Mouse (Mus musculus) ovary, adult 18-20 months (tissue): ENCODE data around the gene Apex2.

Experiments
- DNase-seq: peaks from one replicate; pipeline ENCODE4 v3.0.0; 2022; ENCODE audit warnings: low spot score, mixed read lengths

Apex2 gene

DNA sequence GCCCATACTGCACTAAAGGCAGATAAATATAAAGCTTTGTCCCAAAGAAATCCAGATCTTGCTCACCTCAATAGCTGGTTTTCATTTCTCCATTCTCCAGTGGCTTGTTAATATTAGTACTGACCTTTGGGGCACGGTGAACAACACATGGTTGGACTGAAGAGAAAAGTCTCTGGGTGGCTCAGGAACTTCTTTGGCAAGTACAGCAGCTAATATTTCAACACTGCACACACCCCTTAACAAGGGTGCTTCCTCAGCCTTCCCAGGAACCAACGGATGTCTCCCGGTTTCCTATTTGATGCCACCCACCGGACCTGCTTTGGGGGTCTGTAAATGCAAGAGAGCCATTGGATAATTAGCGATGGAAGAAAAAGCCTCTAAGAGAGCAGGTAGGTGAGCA is at the start of gene Apex2:
Apex2 (minus strand) TSS at position 173 of the 400 bp plus-strand sequence.
- DNase-seq: no peak

DNA sequence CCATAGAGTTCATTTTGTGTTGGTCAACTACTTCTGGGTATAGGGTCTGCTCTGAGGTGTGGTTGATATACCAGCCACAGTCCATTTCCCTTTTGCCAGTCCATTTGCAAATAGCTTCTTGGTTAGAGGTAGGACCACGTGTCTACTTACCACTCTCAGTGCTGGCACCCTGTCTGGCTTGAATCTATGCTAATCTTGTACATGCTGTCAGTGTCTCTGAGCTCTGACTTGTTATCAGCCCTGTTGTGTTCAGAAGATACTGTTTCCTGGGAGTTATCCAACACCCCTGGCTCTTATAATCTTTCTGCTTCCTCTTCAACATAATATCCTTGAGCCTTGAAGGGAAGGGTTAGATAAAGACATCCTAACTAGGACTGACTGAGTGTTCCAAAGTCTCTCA is 46.8 kb upstream of the Apex2 start:
- no peak for DNase-seq

GRCm38 (mm10) chrX:150598882-150599281 is 9.2 kb upstream of the Apex2 start:
- DNase-seq: no peak

GRCm38 (mm10) chrX:150595016-150595760 is 5.5 kb upstream of the Apex2 start:
- no peak for DNase-seq

DNA sequence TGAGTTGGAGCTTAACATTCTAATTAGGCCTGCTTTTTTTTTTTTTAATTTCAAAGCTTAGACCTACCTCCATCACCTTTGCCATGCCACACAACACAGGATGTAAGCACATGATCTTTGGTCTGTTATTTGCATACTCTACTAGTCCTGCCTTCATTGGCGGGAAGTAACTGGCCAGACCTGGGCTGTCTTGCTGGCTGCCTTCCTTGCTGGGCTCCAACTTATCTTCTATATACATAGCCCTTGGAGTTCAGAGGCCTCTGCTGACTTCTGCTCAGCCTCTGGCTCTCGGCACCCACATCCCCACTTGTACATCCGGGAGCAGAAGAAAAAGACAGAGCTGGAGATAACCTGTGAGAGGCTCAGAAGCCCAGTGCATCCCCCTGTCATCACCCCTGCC is 4.5 kb upstream of the Apex2 start:
- no peak for DNase-seq

GRCm38 (mm10) chrX:150593266-150594035 is 3.8 kb upstream of the Apex2 start:
- DNase-seq: no peak

DNA sequence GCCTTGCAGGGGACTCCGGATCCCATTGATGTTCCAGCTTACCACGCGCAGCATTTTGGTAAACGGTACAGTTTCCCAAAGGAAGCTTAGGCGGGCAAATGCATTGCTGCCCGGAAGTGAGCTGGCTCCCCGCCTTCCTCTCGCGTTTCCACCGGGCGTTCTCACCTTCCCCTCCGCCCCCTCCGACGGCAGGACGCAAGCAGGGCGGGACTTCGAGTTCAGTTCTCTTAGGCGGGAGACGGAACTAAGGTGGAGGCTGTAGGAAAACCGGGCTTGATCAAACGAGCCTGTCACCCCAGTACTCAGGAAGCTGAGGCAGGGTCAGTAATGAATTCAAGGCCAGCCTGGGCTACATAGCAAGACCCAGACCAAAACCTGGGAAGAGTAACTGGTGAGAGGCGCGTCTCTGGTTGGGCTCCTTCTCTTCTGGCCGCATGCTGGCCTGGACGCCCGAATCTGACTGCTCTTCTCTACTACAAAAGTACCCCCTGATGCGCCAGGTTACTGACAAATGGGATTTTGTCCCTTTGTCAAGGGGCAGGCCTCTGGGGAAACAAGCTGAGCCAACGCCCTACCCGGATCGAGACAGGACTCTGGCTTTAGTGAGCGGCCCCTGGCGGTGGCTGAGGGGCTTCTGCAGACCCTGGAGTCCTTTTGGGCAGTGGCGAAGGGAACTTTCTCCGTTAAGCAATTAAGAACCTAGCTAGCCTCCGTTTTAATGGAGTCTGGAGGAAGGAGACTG is 1.5 kb downstream of the Apex2 start, which contains the start of gene Pfkfb1:
Pfkfb1 (plus strand) TSS at position 207 of the 742 bp plus-strand sequence.
- DNase-seq: peak; percentile 72

GRCm38 (mm10) chrX:150585116-150585515 is 4.6 kb downstream of the Apex2 start:
- DNase-seq: no peak

DNA sequence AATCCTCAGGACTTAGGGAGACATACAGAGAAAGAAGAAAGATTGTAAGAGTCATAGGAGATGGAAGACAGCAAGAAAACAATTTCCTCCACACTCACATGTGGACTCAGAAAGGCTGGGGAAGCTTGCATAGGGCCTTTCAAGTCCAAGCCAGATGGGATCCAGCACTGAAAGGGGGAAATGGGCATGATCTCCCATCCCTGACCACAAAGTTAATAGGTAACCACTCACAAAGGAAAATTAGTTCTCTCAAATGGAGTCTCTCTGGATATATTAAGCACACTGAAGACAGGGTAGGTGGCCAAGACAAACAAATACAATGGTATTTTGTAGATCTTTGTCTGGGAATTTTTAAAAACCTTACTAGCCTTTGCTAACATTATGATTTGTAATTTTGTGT is 7.7 kb downstream of the Apex2 start:
- no peak for DNase-seq

DNA sequence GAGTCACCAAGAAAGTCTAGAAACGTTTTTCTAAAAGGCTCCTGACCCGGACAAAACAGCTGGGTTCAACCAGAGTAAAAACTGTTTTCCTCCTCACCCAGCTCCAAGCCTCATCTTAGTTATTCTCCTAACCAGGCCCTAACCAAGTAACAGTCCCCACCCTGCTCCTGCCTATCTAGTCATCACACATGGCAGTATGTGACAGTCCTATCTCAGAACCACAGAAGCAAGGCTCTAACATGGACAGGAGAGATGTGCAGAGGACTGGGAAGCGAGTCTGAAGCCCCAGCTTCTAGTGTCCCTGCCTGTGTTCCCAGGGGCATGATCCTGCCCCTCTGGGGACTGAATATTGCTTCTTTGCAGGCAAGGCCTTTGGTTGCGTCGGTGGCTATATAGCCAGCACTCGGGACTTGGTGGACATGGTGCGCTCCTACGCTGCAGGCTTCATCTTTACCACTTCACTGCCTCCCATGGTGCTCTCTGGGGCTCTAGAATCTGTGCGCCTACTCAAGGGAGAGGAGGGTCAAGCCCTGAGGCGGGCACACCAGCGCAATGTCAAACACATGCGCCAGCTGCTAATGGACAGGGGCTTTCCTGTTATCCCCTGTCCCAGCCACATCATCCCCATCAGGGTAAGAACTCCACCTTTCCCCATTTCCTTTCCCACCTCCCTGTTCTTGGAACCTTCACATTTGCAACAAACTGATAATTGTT is 24.9 kb downstream of the Apex2 start:
- no peak for DNase-seq

GRCm38 (mm10) chrX:150554032-150554431 is 35.6 kb downstream of the Apex2 start:
- no peak for DNase-seq

- DNase-seq: no peak
These were observed 37.7 kb downstream of the Apex2 start for GRCm38 (mm10) chrX:150551986-150552385.

DNA sequence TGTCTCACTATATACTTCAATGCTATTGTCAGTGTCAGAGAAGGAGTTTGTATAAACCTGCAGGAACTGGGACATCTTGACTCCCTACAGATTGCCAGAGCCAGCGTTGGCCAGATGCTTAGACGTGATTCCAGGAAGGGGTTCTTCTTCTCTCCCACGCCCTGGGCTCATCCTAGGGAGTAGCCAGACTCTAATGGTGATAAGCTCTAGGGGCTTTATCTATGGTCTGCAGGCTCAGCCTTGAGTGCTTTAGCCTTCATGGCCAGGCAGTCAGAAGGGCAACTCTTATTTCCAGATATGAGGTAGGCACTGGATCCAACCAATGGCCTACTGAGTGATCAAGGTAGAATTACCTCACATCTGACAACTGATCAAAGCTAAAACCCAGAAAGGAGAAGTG is 40.0 kb downstream of the Apex2 start:
- DNase-seq: peak; percentile 9

DNA sequence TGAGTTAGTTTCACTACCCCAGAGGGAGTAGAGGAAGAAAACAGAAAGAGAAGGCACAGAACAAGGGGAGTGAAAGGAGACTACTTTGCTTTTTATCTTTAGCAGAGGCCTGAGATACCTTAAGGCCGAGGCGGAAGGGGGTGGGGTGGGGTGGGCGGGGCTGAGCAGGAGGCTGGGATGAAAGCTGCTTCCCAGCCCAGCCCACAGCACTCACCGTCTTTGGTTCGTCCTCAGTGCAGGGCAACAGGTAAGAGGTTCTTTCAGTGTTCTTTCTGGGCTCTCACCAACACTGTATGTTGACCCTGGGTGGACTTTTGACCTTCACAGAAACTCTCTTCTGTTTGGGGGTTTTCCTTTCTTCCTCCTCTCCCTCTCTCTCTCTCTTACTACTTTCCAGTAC is 42.4 kb downstream of the Apex2 start, which contains the start of gene Alas2:
Alas2 (plus strand) TSS at position 137 of the 400 bp plus-strand sequence.
- no peak for DNase-seq

- DNase-seq: no peak
These were observed 48.0 kb downstream of the Apex2 start for GRCm38 (mm10) chrX:150541684-150542083.

DNA sequence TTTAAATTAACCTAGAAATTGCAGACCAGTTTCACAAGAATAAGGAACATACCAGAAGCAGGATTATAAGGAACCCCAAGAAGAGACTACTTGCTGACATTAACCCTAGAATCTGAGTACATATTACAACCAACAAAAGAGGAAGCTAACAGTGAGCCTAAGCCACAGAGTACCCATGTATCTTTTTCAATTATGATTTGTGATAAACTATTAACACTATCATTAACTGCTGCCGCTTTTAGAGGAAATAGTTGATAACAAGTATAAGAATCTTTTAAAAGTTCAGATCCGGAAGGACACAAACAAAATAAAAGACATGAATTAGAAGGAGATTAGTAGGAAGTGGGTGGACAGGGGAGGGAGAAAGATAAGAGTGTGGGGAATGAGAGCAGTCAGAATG is 49.6 kb downstream of the Apex2 start:
- DNase-seq: no peak

DNA sequence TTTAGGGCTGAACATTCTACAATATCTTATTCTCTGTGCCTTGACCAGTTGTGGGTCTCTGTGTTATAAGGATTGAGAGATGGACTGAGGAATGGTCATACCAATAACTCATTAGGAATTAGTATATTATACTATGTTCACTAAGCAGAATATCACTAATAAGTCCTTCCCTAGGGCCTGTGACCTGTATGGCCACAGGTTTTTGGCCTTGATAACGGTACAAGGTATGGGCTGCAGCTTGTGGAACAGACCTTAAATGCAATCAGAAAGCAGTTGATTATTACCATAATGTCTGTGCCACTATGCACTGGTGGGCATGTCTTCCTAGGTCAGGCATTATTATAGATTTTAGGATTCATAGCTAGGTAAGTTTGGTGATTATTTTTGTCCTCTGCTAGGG is 73.2 kb downstream of the Apex2 start:
- no peak for DNase-seq

DNA sequence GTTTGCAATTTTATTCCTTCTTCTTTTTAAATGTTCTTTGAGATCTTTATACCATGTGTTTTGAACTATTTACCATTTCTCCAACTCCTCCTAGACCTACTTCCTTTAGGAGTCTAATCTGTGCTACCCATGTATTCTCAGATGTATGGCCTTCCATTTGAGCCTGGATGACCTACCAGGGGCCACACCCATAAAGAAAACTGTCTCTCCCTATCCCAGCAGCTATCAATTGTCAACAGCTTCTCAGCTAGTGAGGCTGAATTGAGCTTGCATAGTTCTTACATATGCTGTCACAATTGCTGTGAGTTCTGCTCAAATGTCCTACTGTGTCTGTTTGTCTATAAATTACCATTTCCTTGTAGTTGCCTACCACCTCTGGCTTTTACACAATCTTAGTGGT is 73.7 kb downstream of the Apex2 start:
- no peak for DNase-seq

- DNase-seq: no peak
These were observed 75.5 kb downstream of the Apex2 start for GRCm38 (mm10) chrX:150514127-150514526.

DNA sequence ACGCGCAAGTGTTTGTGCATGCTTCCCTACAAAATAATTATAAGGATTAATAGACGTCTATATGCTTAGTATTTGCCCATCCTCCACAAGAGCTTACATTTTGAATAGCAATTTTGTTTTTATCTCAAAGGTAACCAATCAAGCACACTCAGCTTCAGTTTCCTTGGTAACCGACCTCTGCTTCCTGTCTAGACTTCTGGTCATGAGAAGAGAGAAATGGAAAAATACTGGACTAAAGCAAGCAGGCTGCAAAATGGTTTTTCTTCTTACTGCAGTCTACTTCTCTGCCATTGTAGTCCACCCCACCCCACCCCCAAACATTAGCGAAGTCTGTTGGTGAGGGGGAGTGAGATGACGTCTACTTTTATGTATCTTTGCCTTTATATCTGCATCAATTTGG is 78.4 kb downstream of the Apex2 start:
- DNase-seq: no peak

DNA sequence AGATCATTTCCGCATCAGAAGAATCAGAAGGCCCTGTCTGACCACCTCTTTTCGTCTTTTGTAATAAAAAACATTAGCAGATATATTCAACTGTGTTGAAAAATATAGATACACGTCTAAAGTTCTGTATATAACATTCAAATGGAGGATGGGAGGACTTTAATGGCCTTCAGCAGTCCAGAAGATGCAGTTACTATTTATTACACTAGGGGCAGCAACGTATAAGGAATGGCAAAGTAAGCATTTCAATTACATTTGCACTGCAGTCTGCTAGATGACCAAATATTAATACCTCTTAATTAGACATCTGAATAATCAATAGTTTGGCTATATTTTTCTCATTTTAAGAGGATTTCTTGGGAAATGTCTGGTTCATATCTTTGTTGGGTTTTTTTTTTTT is 79.0 kb downstream of the Apex2 start:
- no peak for DNase-seq

DNA sequence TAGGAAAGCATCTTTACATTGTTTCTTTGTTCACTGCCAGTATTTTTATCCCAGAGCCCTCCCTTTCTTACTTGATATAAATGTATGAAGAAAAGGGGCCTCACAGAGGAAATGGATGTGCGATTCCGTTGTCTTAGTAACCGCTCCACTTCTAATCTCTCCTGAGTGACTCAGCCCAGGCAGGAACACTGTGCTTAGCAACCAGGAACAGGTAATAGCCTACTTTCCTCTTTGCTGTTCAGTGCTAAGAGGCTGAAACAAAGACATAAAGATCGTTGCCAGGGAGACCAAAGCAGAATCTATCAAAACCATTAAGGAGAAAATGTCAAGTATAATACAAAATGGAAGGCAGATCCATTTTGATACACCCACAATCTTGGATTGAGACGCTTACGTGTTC is 81.0 kb downstream of the Apex2 start:
- no peak for DNase-seq
